Comparison of ENCODE assay signal across 9 mouse cellular contexts in genomic region chr9:113719063-113719462, GRCm38 (mm10). TPM values are rescaled to one million over a fixed set of nuclear protein-coding genes. Genes with fewer than 3 reads are reported as not detected.
DNase-seq lines count a peak whose midpoint lies in the region; ATAC-seq and TF ChIP-seq lines count a peak whose summit lies in the region.
"Had no signal": no experiment of that assay in that cellular context is flagged by ENCODE, and none has a peak within 500 bp of the region (broad histone marks: within the 10 kb centered on the region; RNA-seq: fewer than 3 reads in every experiment).

No protein-coding gene starts in this region.

- TF ChIP-seq POLR2A in lung, adult 2 months (IDR thresholded peaks at IDR 0.05; ENCODE audit: borderline replicate concordance, extremely low read depth, low read depth, low read length): no peak

- H3K4me1 ChIP-seq in lung, adult 2 months (ENCODE audit: control insufficient read depth, insufficient read depth, low read length): no peaks in the 10 kb centered on the region
- H3K4me1 ChIP-seq: neural tube, embryonic 12.5 days had no signal

- ATAC-seq in common myeloid progenitor, adult 5-6 weeks (replicated peaks; ENCODE audit: low read depth, poor library complexity, severe bottlenecking): peak; percentile 89
- 0 out of 2 replicates have a peak, but pooled peaks have one; percentile 7 for ATAC-seq in monocyte, adult 5-6 weeks (replicated peaks; ENCODE audit: insufficient number of reproducible peaks, low FRiP score, low TSS enrichment, poor library complexity, severe bottlenecking)

- no peak overlapping the region for H3K4me3 ChIP-seq in lung, adult 2 months (replicated peaks; ENCODE audit: extremely low read depth, low read depth, low read length)
- H3K4me3 ChIP-seq: neural tube, embryonic 12.5 days had no signal

- peak; percentile 51 for TF ChIP-seq CTCF in lung, adult 2 months (IDR thresholded peaks at IDR 0.05; ENCODE audit: insufficient read depth, low read length)

- WGBS in lung, adult 2 months: 33% methylated on average over 5 of the region's 5 CpGs

- peak; percentile 35 for DNase-seq in cerebellum, adult 9-10 months
- no peak for DNase-seq in cerebellum, adult 11-12 months
- DNase-seq in lung, adult 2 months: no peak
- DNase-seq in lung, postnatal 25 days (ENCODE audit: low spot score): no peak
- peak; percentile 40 for DNase-seq in kidney, adult 9 months
- DNase-seq in T-cell, adult 2 months (ENCODE audit: low spot score): no peak

RNA-seq across cellular contexts. Expression of gene Pdcd6ip, which starts 11.0 kb away (rescaled TPM):
- polyA plus RNA-seq in lung, adult 2 months (2012; rRNA removed): 90.6 and 120 TPM in 2 replicates
- total RNA-seq in common myeloid progenitor, adult 5-6 weeks (2017): 86.0 and 89.7 TPM in 2 replicates
- total RNA-seq in monocyte, adult 5-6 weeks (2017): 173 to 227 TPM (median 191 TPM) in 3 replicates

RNA-seq across cellular contexts. Expression of gene Clasp2, which starts 22.2 kb away (rescaled TPM):
- 10.9 and 14.8 TPM in 2 replicates for polyA plus RNA-seq in lung, adult 2 months (2012; rRNA removed)
- 42.2 and 50.5 TPM in 2 replicates for total RNA-seq in common myeloid progenitor, adult 5-6 weeks (2017)
- 39.7 to 59.4 TPM (median 42.1 TPM) in 3 replicates for total RNA-seq in monocyte, adult 5-6 weeks (2017)

Comparison
In these comparisons a context has a peak if more than half of its experiments do, and no peak if none do; other contexts are left out.
1. DNase-seq: peak in cerebellum, adult 9-10 months (single experiment) and kidney, adult 9 months (single experiment); none in cerebellum, adult 11-12 months (single experiment), lung, adult 2 months (single experiment), lung, postnatal 25 days (single experiment) and T-cell, adult 2 months (single experiment).